Mouse (Mus musculus): ENCODE data around the gene Rnaseh2c. TPM values are rescaled to one million over a fixed set of nuclear protein-coding genes. Genes with fewer than 3 reads are reported as not detected.

Rnaseh2c gene
- polyA plus RNA-seq, 1 experiment from 2014 or later = 75.4 TPM

- 18% methylated on average over 10 of the region's 10 CpGs for WGBS
- H3K4me2 ChIP-seq (ENCODE audit: low read length) = peak overlapping the region; percentile 70
- no peaks in the 10 kb centered on the region for H3K36me3 ChIP-seq (ENCODE audit: control insufficient read depth, insufficient read depth, low read length)
- H3K4me3 ChIP-seq (ENCODE audit: low read length) = peak overlapping the region; percentile 40
- H3K9me3 ChIP-seq (ENCODE audit: control insufficient read depth, low read length) = no peaks in the 10 kb centered on the region
- H3K27ac ChIP-seq (ENCODE audit: low read depth, low read length) = no peak overlapping the region
- ATAC-seq = no peak
- H3K9ac ChIP-seq (ENCODE audit: low read depth, low read length) = no peak overlapping the region
- peaks cover 67% of the 10 kb centered on the region for H3K27me3 ChIP-seq (replicated peaks; ENCODE audit: control insufficient read depth, insufficient read depth, low read length)
- H3K4me1 ChIP-seq (ENCODE audit: control insufficient read depth, insufficient read depth, low read depth, low read length) = peaks cover 15% of the 10 kb centered on the region
These were observed 40.4 kb upstream of the Rnaseh2c start for GRCm38 (mm10) chr19:5561252-5561790.

GRCm38 (mm10) chr19:5561886-5562285 lies 39.8 kb upstream of the Rnaseh2c start:
- H3K9me3 ChIP-seq (ENCODE audit: control insufficient read depth, low read length) = no peaks in the 10 kb centered on the region
- H3K36me3 ChIP-seq (ENCODE audit: control insufficient read depth, insufficient read depth, low read length) = no peaks in the 10 kb centered on the region
- H3K4me2 ChIP-seq (ENCODE audit: low read length) = no peak overlapping the region
- ATAC-seq = no peak
- H3K9ac ChIP-seq (ENCODE audit: low read depth, low read length) = no peak overlapping the region
- H3K27me3 ChIP-seq (replicated peaks; ENCODE audit: control insufficient read depth, insufficient read depth, low read length) = peaks cover 66% of the 10 kb centered on the region
- H3K27ac ChIP-seq (ENCODE audit: low read depth, low read length) = no peak overlapping the region
- 36% methylated on average over 3 of the region's 3 CpGs for WGBS
- peaks cover 17% of the 10 kb centered on the region for H3K4me1 ChIP-seq (ENCODE audit: control insufficient read depth, insufficient read depth, low read depth, low read length)
- no peak overlapping the region for H3K4me3 ChIP-seq (ENCODE audit: low read length)

- WGBS = 91% methylated on average over 10 of the region's 10 CpGs
- ATAC-seq = no peak
- peaks cover 57% of the 10 kb centered on the region for H3K27me3 ChIP-seq (replicated peaks; ENCODE audit: control insufficient read depth, insufficient read depth, low read length)
These were observed 38.9 kb upstream of the Rnaseh2c start for GRCm38 (mm10) chr19:5562776-5563175.

GRCm38 (mm10) chr19:5566316-5566715 lies 35.4 kb upstream of the Rnaseh2c start:
- no peak overlapping the region for H3K4me2 ChIP-seq (ENCODE audit: low read length)
- WGBS = 52% methylated on average over 5 of the region's 5 CpGs

More at GRCm38 (mm10) chr19:5562776-5563175, 38.9 kb upstream of the Rnaseh2c start:
- Histone ChIP-seq H3K27ac (ENCODE audit: low read depth, low read length) (no peak overlapping the region), H3K4me1 (ENCODE audit: control insufficient read depth, insufficient read depth, low read depth, low read length) (peaks cover 20% of the 10 kb centered on the region), H3K9me3 (ENCODE audit: control insufficient read depth, low read length) (no peaks in the 10 kb centered on the region), H3K4me3 (ENCODE audit: low read length) (no peak overlapping the region), H3K9ac (ENCODE audit: low read depth, low read length) (no peak overlapping the region), H3K4me2 (ENCODE audit: low read length) (no peak overlapping the region), H3K36me3 (ENCODE audit: control insufficient read depth, insufficient read depth, low read length) (no peaks in the 10 kb centered on the region)

GRCm38 (mm10) chr19:5567180-5567533 lies 34.5 kb upstream of the Rnaseh2c start:
- Histone ChIP-seq H3K27me3 (replicated peaks; ENCODE audit: control insufficient read depth, insufficient read depth, low read length) (peaks cover 20% of the 10 kb centered on the region), H3K27ac (ENCODE audit: low read depth, low read length) (peak overlapping the region; percentile 82), H3K4me1 (ENCODE audit: control insufficient read depth, insufficient read depth, low read depth, low read length) (peaks cover 14% of the 10 kb centered on the region), H3K9ac (ENCODE audit: low read depth, low read length) (peak overlapping the region; percentile 75), H3K9me3 (ENCODE audit: control insufficient read depth, low read length) (no peaks in the 10 kb centered on the region), H3K36me3 (ENCODE audit: control insufficient read depth, insufficient read depth, low read length) (peaks cover 3% of the 10 kb centered on the region; the same call in 1 of the 2 replicates), H3K4me3 (ENCODE audit: low read length) (peak overlapping the region; percentile 55), H3K4me2 (ENCODE audit: low read length) (peak overlapping the region; percentile 95)
- WGBS = under 1% methylated on average over 26 of the region's 26 CpGs
- peak; percentile 41 for ATAC-seq

More at GRCm38 (mm10) chr19:5566316-5566715, 35.4 kb upstream of the Rnaseh2c start:
- no peak overlapping the region for H3K27ac ChIP-seq (ENCODE audit: low read depth, low read length)
- peaks cover 3% of the 10 kb centered on the region; the same call in 1 of the 2 replicates for H3K36me3 ChIP-seq (ENCODE audit: control insufficient read depth, insufficient read depth, low read length)
- no peak for ATAC-seq
- H3K4me3 ChIP-seq (ENCODE audit: low read length) = no peak overlapping the region
- H3K4me1 ChIP-seq (ENCODE audit: control insufficient read depth, insufficient read depth, low read depth, low read length) = peaks cover 14% of the 10 kb centered on the region
- no peaks in the 10 kb centered on the region for H3K9me3 ChIP-seq (ENCODE audit: control insufficient read depth, low read length)
- H3K9ac ChIP-seq (ENCODE audit: low read depth, low read length) = no peak overlapping the region
- H3K27me3 ChIP-seq (replicated peaks; ENCODE audit: control insufficient read depth, insufficient read depth, low read length) = peaks cover 28% of the 10 kb centered on the region

- H3K9me3 ChIP-seq (ENCODE audit: control insufficient read depth, low read length) = no peaks in the 10 kb centered on the region
- H3K36me3 ChIP-seq (ENCODE audit: control insufficient read depth, insufficient read depth, low read length) = peaks cover 3% of the 10 kb centered on the region; the same call in 1 of the 2 replicates
- H3K27me3 ChIP-seq (replicated peaks; ENCODE audit: control insufficient read depth, insufficient read depth, low read length) = peaks cover 15% of the 10 kb centered on the region
- peak within 1 kb of the TSS; percentile 82 for H3K27ac ChIP-seq (ENCODE audit: low read depth, low read length)
- ATAC-seq = peak; percentile 92
- H3K4me2 ChIP-seq (ENCODE audit: low read length) = peak within 1 kb of the TSS; percentile 95
- H3K4me3 ChIP-seq (ENCODE audit: low read length) = peak within 1 kb of the TSS; percentile 55
- under 1% methylated on average over 90 of the region's 102 CpGs for WGBS
- peak within 1 kb of the TSS; percentile 75 for H3K9ac ChIP-seq (ENCODE audit: low read depth, low read length)
- peaks cover 14% of the 10 kb centered on the region for H3K4me1 ChIP-seq (ENCODE audit: control insufficient read depth, insufficient read depth, low read depth, low read length)
These were observed 33.9 kb upstream of the Rnaseh2c start, which contains the start of gene Ap5b1 for GRCm38 (mm10) chr19:5567534-5568469. Ap5b1 (plus strand) TSS chr19:5568025.

- Histone ChIP-seq H3K4me3 (ENCODE audit: low read length) (peak overlapping the region; percentile 55), H3K9ac (ENCODE audit: low read depth, low read length) (peak overlapping the region; percentile 75), H3K27ac (ENCODE audit: low read depth, low read length) (peak overlapping the region; percentile 82; the same call in 1 of the 2 replicates), H3K36me3 (ENCODE audit: control insufficient read depth, insufficient read depth, low read length) (peaks cover 3% of the 10 kb centered on the region; the same call in 1 of the 2 replicates), H3K9me3 (ENCODE audit: control insufficient read depth, low read length) (no peaks in the 10 kb centered on the region), H3K4me1 (ENCODE audit: control insufficient read depth, insufficient read depth, low read depth, low read length) (peaks cover 14% of the 10 kb centered on the region), H3K4me2 (ENCODE audit: low read length) (peak overlapping the region; percentile 95), H3K27me3 (replicated peaks; ENCODE audit: control insufficient read depth, insufficient read depth, low read length) (peaks cover 11% of the 10 kb centered on the region)
- peak; percentile 28 for ATAC-seq
- WGBS = 9% methylated on average over 27 of the region's 27 CpGs
These were observed 33.1 kb upstream of the Rnaseh2c start for GRCm38 (mm10) chr19:5568470-5569140.

GRCm38 (mm10) chr19:5569521-5569920 lies 32.2 kb upstream of the Rnaseh2c start:
- no peak overlapping the region for H3K9ac ChIP-seq (ENCODE audit: low read depth, low read length)
- H3K27me3 ChIP-seq (replicated peaks; ENCODE audit: control insufficient read depth, insufficient read depth, low read length) = peaks cover 4% of the 10 kb centered on the region; the same call in 1 of the 2 replicates
- no peak overlapping the region for H3K4me2 ChIP-seq (ENCODE audit: low read length)
- H3K36me3 ChIP-seq (ENCODE audit: control insufficient read depth, insufficient read depth, low read length) = peaks cover 3% of the 10 kb centered on the region; the same call in 1 of the 2 replicates
- no peaks in the 10 kb centered on the region for H3K9me3 ChIP-seq (ENCODE audit: control insufficient read depth, low read length)
- no peak overlapping the region for H3K4me3 ChIP-seq (ENCODE audit: low read length)
- H3K27ac ChIP-seq (ENCODE audit: low read depth, low read length) = no peak overlapping the region
- peaks cover 14% of the 10 kb centered on the region for H3K4me1 ChIP-seq (ENCODE audit: control insufficient read depth, insufficient read depth, low read depth, low read length)
- WGBS = 91% methylated on average over 10 of the region's 10 CpGs
- no peak for ATAC-seq
